Mouse (Mus musculus): Measurements from ENCODE around the gene Pdzrn4. TPM values are rescaled to one million over a fixed set of nuclear protein-coding genes. Genes with fewer than 3 reads are reported as not detected.
A peak's percentile ranks its signal among the peaks of the same experiment; 100 is the strongest.

Gene Pdzrn4
- polyA plus RNA-seq, 1 experiment from 2014 or later: 42.7 TPM

GRCm38 (mm10) chr15:92769535-92769934 lies 372.9 kb downstream of the Pdzrn4 start:
- Histone ChIP-seq H3K9me3 (no peaks in the 10 kb centered on the region), H3K9ac (no peak overlapping the region), H3K4me3 (no peak overlapping the region), H3K27ac (no peak overlapping the region), H3K27me3 (no peaks in the 10 kb centered on the region), H3K36me3 (peaks cover 17% of the 10 kb centered on the region), H3K4me1 (replicated peaks) (no peaks in the 10 kb centered on the region), H3K4me2 (no peak overlapping the region)
- 90% methylated on average over 15 of the region's 15 CpGs for WGBS
- no peak for ATAC-seq (ENCODE audit: low FRiP score)

DNA sequence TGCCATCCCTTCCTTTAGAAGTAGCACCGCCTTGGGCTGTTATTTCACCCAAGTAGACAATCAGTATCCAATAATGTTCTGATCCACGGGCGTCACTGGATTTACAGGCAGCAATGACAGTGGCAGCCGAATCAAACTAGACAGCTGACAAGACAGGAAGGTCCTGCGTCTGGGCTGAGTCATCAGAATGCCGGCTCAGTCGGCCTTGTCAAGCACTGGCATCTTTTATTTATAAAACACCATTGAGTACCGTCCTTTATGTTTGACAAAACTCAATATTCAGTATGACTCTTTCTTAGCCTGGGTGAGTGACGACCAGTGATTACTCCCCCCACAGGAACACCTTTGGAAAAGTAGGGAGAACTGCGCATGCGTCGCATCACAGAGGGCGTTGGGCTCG lies 391.4 kb downstream of the Pdzrn4 start:
- 71% methylated on average over 14 of the region's 14 CpGs for WGBS
- Histone ChIP-seq H3K9me3 (no peaks in the 10 kb centered on the region), H3K27me3 (no peaks in the 10 kb centered on the region), H3K4me1 (replicated peaks) (peaks cover 10% of the 10 kb centered on the region), H3K36me3 (no peaks in the 10 kb centered on the region), H3K9ac (no peak overlapping the region), H3K4me3 (no peak overlapping the region), H3K4me2 (no peak overlapping the region), H3K27ac (peak overlapping the region; percentile 18; the same call in 1 of the 2 replicates)
- no peak for ATAC-seq (ENCODE audit: low FRiP score)

GRCm38 (mm10) chr15:92794275-92794674 lies 397.6 kb downstream of the Pdzrn4 start:
- Histone ChIP-seq H3K27me3 (no peaks in the 10 kb centered on the region), H3K36me3 (no peaks in the 10 kb centered on the region), H3K4me3 (no peak overlapping the region), H3K9me3 (no peaks in the 10 kb centered on the region), H3K4me2 (no peak overlapping the region), H3K9ac (no peak overlapping the region), H3K4me1 (replicated peaks) (no peaks in the 10 kb centered on the region), H3K27ac (no peak overlapping the region)
- 92% methylated on average over 3 of the region's 3 CpGs for WGBS
- no peak for ATAC-seq (ENCODE audit: low FRiP score)

DNA sequence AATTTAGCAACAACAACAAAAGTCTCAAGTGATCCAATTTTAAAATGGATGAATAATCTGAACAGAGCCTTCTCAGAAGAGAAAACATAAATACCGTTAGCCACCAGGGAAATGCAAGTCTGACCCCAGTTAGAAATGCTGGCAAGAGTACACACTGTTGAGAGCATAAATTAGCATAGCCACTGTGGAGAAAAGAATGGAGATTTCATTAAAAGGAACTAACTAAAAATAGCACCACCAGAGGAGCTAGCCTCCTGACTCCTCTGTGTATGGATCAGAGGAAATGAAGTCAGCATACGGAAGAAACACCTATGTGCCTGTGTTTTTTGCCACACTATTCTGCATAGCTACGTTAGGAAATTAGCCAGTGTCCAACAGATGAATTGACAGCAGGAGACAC lies 409.3 kb downstream of the Pdzrn4 start:
- Histone ChIP-seq H3K36me3 (no peaks in the 10 kb centered on the region), H3K4me1 (replicated peaks) (peaks cover 11% of the 10 kb centered on the region), H3K4me2 (no peak overlapping the region), H3K9ac (no peak overlapping the region), H3K9me3 (no peaks in the 10 kb centered on the region), H3K27ac (no peak overlapping the region; the same call in 1 of the 2 replicates), H3K27me3 (no peaks in the 10 kb centered on the region), H3K4me3 (no peak overlapping the region)
- ATAC-seq (ENCODE audit: low FRiP score): no peak
- WGBS: 32% methylated on average over 3 of the region's 3 CpGs

- H3K4me1 ChIP-seq (replicated peaks): peaks cover 11% of the 10 kb centered on the region
- H3K9me3 ChIP-seq: no peaks in the 10 kb centered on the region
- H3K4me2 ChIP-seq: no peak overlapping the region
- no peaks in the 10 kb centered on the region for H3K27me3 ChIP-seq
- 59% methylated on average over 1 of the region's 1 CpGs for WGBS
- H3K36me3 ChIP-seq: no peaks in the 10 kb centered on the region
- no peak overlapping the region for H3K27ac ChIP-seq
- no peak for ATAC-seq (ENCODE audit: low FRiP score)
- no peak overlapping the region for H3K9ac ChIP-seq
- H3K4me3 ChIP-seq: no peak overlapping the region
Observed at GRCm38 (mm10) chr15:92806352-92806751, 409.7 kb downstream of the Pdzrn4 start.

Data from hindbrain, embryonic 13.5 days (tissue).